ENCODE assay signal across 16 mouse cellular contexts in genomic region chr13:92026651-92027050, GRCm38 (mm10).
"Had no signal": no experiment of that assay in that cellular context is flagged by ENCODE, and none has a peak within 500 bp of the region (broad histone marks: within the 10 kb centered on the region; RNA-seq: fewer than 3 reads in every experiment).

No protein-coding gene starts in this region.

- H3K27me3 ChIP-seq: neural tube, embryonic 13.5 days; neural tube, embryonic 15.5 days; stomach, embryonic 15.5 days had no signal

- H3K9ac ChIP-seq: neural tube, embryonic 13.5 days; neural tube, embryonic 15.5 days; stomach, embryonic 15.5 days had no signal

- H3K27ac ChIP-seq: neural tube, embryonic 13.5 days; neural tube, embryonic 15.5 days; stomach, embryonic 15.5 days; stomach, postnatal 0 days had no signal

- H3K4me2 ChIP-seq: neural tube, embryonic 13.5 days; neural tube, embryonic 15.5 days; stomach, embryonic 15.5 days had no signal

- H3K4me3 ChIP-seq: neural tube, embryonic 13.5 days; neural tube, embryonic 15.5 days; stomach, embryonic 15.5 days had no signal

- H3K9me3 ChIP-seq: neural tube, embryonic 13.5 days; neural tube, embryonic 15.5 days; stomach, embryonic 15.5 days had no signal

- DNase-seq: retina, postnatal 1 day; right cerebral cortex, adult 18-20 months; right cerebral cortex, postnatal 14 days; right cerebral cortex, postnatal 25 days; right cerebral cortex, postnatal 4 days; spleen, adult 18-20 months; thymus, adult 18-20 months; thymus, adult 2 months; thymus, postnatal 14 days; thymus, postnatal 25 days; thymus, postnatal 36 days; thymus, postnatal 4 days had no signal

- H3K4me1 ChIP-seq: neural tube, embryonic 13.5 days; neural tube, embryonic 15.5 days; stomach, embryonic 15.5 days had no signal

- H3K36me3 ChIP-seq: neural tube, embryonic 13.5 days; neural tube, embryonic 15.5 days; stomach, embryonic 15.5 days had no signal
